Mouse (Mus musculus): Measurements from ENCODE around the gene Dctpp1.

Dctpp1 gene

GRCm38 (mm10) chr7:127208553-127209438, 51.7 kb downstream of the Dctpp1 start, which contains the start of gene Mylpf:
Mylpf (plus strand) TSS chr7:127208890.
- peak; percentile 88 for DNase-seq

DNA sequence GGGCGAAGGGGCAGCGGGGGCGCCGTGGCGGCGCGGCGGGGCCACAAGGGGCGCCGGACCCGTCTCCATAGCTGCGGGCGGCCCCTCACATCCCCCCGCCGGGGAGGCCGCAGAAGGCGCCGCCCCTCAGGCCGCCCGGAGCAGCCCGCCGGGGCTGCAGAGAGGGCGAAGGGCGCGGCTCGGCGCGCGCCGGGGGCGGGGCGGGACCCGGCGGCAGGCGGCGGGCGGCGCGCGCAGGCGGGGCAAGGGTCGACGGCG, 52.3 kb downstream of the Dctpp1 start, which contains the start of gene Tbc1d10b:
Tbc1d10b (minus strand) TSS at position 174 of the 258 bp plus-strand sequence.
- no peak for DNase-seq

- peak; percentile 33 for DNase-seq
Measured at GRCm38 (mm10) chr7:127207374-127208294, 52.9 kb downstream of the Dctpp1 start.
